Mouse (Mus musculus): ENCODE measurements around the gene Dkk1. TPM values are rescaled to one million over a fixed set of nuclear protein-coding genes. Genes with fewer than 3 reads are reported as not detected.
A peak's percentile ranks its signal among the peaks of the same experiment; 100 is the strongest.
"Not testable (repeated sequence)": the region's sequence is repeated elsewhere in the genome, so short reads cannot be mapped to it uniquely, and the experiment has no call there.

Dkk1 gene
- total RNA-seq (2017) = 0.13 TPM in 1 of 2 replicates, not detected in the other

GRCm38 (mm10) chr19:30549044-30549853 lies at the start of gene Dkk1:
TSS of gene Dkk1 (minus strand) at chr19:30549665.
- ATAC-seq (replicated peaks in 1 of 2; ENCODE audit: insufficient read depth in 1 of 2, low FRiP score in 2 of 2, low TSS enrichment in 1 of 2, low read depth in 1 of 2, poor library complexity in 2 of 2, severe bottlenecking in 2 of 2) = peak; percentile 42 to 53; a peak in 2 of 4 replicates

DNA sequence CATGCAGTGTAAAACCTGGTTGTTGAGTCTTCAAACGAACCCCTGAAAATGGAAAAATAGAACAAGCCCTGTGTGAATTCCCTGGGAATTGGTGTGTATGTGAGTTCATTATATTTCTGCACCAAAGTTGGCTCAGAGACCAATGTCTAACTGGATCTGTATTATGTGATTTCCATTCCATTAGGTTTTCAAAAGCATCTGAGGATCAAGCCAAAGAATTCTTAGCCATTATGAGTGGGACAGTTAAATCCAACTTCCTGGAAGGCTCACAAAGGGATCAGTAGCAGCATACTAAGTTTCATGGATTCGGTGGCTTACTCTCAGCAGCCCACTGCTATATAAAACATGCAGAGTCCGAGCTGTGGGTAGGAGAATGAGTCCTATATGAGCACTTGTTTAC lies 36.9 kb upstream of the Dkk1 start:
- no peak for ATAC-seq (replicated peaks in 1 of 2; ENCODE audit: insufficient read depth in 1 of 2, low FRiP score in 2 of 2, low TSS enrichment in 1 of 2, low read depth in 1 of 2, poor library complexity in 2 of 2, severe bottlenecking in 2 of 2)

- no peak for ATAC-seq (replicated peaks in 1 of 2; ENCODE audit: insufficient read depth in 1 of 2, low FRiP score in 2 of 2, low TSS enrichment in 1 of 2, low read depth in 1 of 2, poor library complexity in 2 of 2, severe bottlenecking in 2 of 2)
Observed at GRCm38 (mm10) chr19:30564516-30564915, 15.1 kb upstream of the Dkk1 start.

DNA sequence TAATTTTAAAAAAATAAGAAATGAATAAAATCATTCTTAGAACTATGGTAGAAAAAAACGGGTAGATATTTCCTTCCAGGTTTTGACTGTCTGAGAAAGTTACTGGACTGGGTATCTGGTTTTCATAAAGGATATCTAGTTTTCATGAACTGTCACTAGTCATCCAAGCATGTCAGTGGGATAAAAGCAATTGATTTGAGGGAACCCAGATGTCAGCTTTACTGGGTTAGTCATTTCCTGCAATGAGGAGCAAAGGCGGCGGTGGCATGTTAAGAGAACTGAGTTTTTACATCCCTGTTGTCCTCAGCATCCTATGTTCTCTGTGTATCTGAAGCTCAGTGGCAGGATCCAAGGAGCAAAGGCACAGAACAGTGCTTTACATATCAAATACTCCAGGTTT lies 14.4 kb upstream of the Dkk1 start:
- ATAC-seq (replicated peaks in 1 of 2; ENCODE audit: insufficient read depth in 1 of 2, low FRiP score in 2 of 2, low TSS enrichment in 1 of 2, low read depth in 1 of 2, poor library complexity in 2 of 2, severe bottlenecking in 2 of 2) = no peak

GRCm38 (mm10) chr19:30558024-30558423 lies 8.6 kb upstream of the Dkk1 start:
- no peak for ATAC-seq (replicated peaks in 1 of 2; ENCODE audit: insufficient read depth in 1 of 2, low FRiP score in 2 of 2, low TSS enrichment in 1 of 2, low read depth in 1 of 2, poor library complexity in 2 of 2, severe bottlenecking in 2 of 2)

DNA sequence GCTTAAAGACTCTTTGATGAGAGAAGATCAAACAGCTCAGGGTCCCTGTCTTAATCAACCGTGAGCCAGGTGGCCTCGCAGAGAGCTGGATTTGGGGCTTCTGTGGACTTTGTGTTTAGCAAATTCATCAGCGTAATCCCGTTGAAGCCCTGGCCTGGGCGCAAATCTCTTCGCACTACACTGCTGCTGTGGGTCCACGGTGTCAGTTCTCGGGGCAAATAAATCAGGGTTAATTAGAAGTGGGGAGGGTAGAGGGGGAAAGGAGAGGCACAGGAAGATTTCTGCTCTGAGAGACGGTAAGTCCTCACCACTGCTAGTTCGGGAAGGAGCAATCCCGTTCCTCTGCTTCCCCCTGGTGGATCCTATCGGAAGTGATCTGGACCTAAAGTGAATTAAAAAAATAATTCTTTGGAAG lies 5.0 kb upstream of the Dkk1 start:
- ATAC-seq (replicated peaks in 1 of 2; ENCODE audit: insufficient read depth in 1 of 2, low FRiP score in 2 of 2, low TSS enrichment in 1 of 2, low read depth in 1 of 2, poor library complexity in 2 of 2, severe bottlenecking in 2 of 2) = peak; percentile 75 to 77

GRCm38 (mm10) chr19:30553740-30554139 lies 4.3 kb upstream of the Dkk1 start:
- ATAC-seq (replicated peaks in 1 of 2; ENCODE audit: insufficient read depth in 1 of 2, low FRiP score in 2 of 2, low TSS enrichment in 1 of 2, low read depth in 1 of 2, poor library complexity in 2 of 2, severe bottlenecking in 2 of 2) = no peak

- ATAC-seq (replicated peaks in 1 of 2; ENCODE audit: insufficient read depth in 1 of 2, low FRiP score in 2 of 2, low TSS enrichment in 1 of 2, low read depth in 1 of 2, poor library complexity in 2 of 2, severe bottlenecking in 2 of 2) = no peak
Observed at GRCm38 (mm10) chr19:30552260-30552659, 2.8 kb upstream of the Dkk1 start.

DNA sequence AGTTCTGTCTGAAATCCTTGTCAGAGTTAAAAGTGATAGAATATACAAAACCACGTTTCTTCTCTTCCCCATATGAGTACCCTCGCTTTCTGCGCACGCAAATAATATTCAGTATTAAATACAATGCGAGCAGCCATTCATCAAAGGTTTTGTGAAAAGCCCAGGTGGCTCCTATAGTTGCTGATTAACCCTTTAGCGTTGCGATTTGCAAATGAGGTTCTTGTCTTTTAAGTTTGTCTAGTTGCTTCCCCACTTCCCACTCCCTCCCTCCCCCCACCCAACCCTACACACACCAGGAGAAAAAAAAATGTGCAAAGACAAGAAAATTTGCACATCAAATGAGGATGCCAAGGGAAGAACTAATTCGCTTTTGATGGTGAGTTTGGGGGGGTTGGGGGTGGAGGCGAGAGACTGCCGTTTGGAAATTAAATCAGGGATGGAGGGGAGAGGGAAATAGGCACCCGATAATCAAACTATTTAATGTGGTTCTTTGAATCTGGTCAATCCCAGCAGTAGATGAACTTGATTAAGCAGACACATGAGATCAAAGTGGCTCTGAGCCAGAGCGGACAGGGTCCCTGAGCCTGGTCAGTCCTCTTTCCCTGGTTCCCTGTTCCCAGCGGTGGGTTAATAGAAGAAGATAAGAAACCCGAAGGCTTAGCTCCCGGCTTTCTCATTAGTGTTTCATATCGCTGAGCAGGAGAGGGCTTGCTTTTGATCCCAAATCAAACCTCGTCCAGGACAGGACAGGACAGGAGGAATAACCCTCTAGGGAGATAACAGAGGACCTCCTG lies 586 bp upstream of the Dkk1 start:
- no peak for ATAC-seq (replicated peaks in 1 of 2; ENCODE audit: insufficient read depth in 1 of 2, low FRiP score in 2 of 2, low TSS enrichment in 1 of 2, low read depth in 1 of 2, poor library complexity in 2 of 2, severe bottlenecking in 2 of 2)

DNA sequence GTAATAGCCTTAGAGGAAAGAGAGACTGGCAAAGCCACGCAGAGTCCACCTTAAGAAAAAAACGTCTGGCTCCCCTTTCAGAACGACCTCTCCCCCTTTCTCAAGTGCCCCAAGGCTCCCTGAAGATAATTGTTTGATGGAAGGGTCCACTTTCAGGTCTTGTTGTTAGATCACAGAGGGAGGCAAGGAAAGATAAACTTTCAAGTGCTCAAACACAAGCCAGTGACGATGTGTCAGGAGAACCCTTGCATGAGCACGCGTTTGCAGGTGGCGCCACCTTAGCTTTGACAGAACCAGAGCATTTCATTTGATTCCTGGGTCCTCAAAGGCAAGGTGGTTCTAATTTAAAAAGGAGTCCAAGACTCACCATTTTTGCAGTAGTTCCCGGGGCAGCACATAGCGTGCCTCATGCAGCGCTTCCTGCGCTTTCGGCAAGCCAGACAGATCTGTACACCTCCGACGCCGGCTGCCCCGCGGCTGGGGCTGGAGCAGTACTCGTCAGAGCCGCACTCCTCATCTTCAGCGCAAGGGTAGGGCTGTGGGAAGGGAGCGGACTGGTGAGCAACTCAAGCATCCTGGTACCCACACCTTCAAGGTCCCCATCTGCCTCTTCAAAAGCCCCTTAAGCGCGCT lies 938 bp downstream of the Dkk1 start:
- ATAC-seq (replicated peaks in 1 of 2; ENCODE audit: insufficient read depth in 1 of 2, low FRiP score in 2 of 2, low TSS enrichment in 1 of 2, low read depth in 1 of 2, poor library complexity in 2 of 2, severe bottlenecking in 2 of 2) = peak in 1 of 2 experiments; percentile 24; a peak in 2 of 4 replicates

DNA sequence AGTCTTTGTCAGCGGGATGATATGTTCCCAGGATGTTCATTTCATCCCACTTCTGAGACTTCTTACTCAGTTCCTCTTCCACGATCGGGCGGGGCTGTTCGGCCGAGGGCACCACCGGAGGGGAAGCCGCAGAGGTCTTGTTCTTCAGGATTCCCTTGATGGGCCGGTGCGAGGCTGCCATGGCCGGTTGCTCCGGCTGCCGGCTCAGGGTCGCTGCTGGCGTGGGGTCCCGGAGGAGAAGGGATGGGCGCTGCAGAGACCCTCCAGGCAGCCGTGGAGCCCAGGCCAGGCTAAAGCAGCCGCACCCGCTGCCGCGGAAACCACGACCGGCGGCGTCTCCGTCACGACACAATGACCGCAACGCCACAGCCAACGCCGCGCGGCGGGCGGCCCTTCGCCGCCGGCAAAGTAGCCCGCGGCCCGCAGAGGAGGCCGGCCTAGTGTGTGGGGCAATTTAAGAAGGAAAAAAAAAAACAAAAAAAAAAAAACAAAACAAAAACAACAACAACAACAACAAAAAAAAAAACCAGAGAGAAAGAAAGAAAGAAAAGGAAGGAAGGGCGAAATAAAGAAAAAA lies 10.0 kb downstream of the Dkk1 start:
- ATAC-seq (replicated peaks in 1 of 2; ENCODE audit: insufficient read depth in 1 of 2, low FRiP score in 2 of 2, low TSS enrichment in 1 of 2, low read depth in 1 of 2, poor library complexity in 2 of 2, severe bottlenecking in 2 of 2) = not testable (repeated sequence)

- no peak for ATAC-seq (replicated peaks in 1 of 2; ENCODE audit: insufficient read depth in 1 of 2, low FRiP score in 2 of 2, low TSS enrichment in 1 of 2, low read depth in 1 of 2, poor library complexity in 2 of 2, severe bottlenecking in 2 of 2)
Observed at GRCm38 (mm10) chr19:30516771-30517170, 32.7 kb downstream of the Dkk1 start.

DNA sequence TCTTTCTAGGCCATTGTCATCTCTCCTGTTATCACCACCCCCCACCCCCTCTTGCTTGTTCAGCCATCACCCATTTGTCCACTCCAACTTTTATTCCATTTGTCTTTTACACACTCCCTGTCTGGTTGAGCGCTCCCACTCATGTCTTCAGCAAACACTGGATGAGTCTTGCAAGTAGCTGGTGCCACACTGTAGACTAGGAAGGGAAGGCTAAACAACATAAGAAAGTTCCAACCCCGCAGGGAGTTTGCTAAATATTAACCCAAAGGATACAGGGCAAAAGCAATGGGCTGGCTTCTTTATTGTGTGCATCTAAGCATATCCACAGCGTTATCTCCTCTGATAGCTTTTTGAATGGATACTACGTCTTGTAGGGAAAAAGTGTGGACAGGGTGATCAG lies 39.0 kb downstream of the Dkk1 start:
- no peak for ATAC-seq (replicated peaks in 1 of 2; ENCODE audit: insufficient read depth in 1 of 2, low FRiP score in 2 of 2, low TSS enrichment in 1 of 2, low read depth in 1 of 2, poor library complexity in 2 of 2, severe bottlenecking in 2 of 2)

DNA sequence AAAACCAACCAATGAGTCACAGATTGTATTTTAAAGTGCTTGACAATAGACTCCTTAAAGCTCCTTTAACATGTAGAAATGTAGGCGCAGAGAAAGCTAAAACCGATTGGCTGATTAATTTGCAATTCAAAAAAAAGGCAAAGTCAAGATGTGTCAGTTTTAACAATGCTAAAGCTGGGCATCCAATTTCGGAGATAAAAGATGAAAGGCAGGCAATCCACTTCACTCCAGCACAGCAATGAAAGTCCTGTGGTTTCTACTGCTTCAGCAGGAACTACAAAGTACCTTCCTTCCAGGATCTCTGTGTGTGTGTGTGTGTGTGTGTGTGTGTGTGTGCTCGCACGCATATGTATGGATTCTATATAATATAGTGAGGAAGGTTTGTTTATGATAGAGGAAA lies 44.0 kb downstream of the Dkk1 start:
- no peak for ATAC-seq (replicated peaks in 1 of 2; ENCODE audit: insufficient read depth in 1 of 2, low FRiP score in 2 of 2, low TSS enrichment in 1 of 2, low read depth in 1 of 2, poor library complexity in 2 of 2, severe bottlenecking in 2 of 2)

Data from hematopoietic stem cell, adult 5-6 weeks (primary cell).